Mouse (Mus musculus) T-cell, adult 66 days (primary cell): ENCODE measurements around the gene Tmed2. TPM values are rescaled to one million over a fixed set of nuclear protein-coding genes. Genes with fewer than 3 reads are reported as not detected.

Experiments
- total RNA-seq, 2 experiments: library from RNA; stranded (reverse); gene quantifications; 3 replicates in 1 of 2; 4 replicates in 1 of 2; pipeline ENCODE4 v1.2.4; 2023

Gene Tmed2
- total RNA-seq = 100 to 1,000 TPM; 137 to 156 TPM

DNA sequence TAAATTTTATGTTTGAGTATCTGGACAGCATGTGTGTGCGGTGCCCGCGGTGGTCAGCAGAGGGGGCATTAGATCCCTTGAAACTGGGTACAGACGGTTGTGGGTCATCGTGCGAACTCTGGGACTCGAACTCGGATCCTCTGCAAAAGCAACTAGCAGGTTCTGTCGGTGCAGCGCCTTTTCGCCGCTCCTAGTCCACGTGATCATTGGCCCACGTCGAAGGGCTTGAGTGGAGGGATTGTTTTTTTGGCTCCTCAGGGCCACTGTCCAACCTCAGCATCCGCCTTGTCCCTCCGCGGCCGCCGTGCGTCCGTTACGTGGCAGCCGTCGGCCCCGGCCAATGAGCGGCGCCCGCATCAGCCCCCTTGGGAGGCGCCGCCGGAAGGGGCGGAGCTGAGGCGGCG lies at the start of gene Tmed2:
Tmed2 (plus strand) TSS at position 313 of the 404 bp plus-strand sequence.

DNA sequence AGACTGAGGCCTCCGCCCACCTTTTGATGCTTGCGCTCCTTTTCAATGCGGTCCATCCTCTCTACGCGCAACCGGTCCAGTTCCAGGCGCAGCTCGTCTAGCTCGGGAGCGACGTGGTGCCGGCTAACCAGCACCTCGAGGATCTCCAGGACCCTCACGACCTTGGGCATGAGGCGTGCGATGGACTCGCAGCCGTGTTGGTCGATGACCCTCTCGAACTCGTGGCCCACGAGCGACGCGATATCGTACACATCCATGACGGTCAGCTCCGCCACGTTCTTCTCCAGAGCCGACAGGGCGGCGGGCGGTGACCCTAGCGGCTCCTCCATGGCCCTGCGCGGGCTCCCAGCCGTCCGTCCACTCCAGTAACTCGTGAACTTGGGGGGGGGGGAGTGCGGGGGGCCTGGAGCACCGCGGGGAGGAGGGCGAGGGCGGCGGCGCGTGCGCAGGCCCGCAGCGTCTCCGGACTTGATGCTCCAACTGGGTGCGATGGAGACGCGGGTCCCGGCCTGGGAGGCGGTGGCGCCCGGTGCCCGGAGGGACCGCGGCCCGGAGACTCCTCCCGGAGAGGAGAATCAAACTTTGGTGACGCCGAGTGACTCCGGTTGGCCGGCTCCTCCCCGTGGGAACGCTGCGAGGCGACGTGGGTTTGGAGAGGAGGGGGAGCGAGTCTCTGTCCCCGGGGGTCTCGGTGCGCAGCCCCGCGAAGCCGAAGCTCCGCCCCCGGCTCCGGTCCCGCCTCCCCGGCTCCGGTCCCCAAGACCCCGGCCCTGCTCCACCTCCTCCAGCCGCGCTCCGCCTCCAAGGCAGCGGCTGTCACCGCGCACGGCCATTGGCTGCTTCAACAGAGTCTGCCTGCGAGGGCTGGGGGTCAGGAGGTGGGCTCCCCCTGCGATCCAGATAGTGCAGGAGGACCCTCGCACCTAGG lies 9.6 kb upstream of the Tmed2 start, which contains the start of gene Rilpl1:
Rilpl1 (minus strand) TSS at position 737 of the 928 bp plus-strand sequence.

DNA sequence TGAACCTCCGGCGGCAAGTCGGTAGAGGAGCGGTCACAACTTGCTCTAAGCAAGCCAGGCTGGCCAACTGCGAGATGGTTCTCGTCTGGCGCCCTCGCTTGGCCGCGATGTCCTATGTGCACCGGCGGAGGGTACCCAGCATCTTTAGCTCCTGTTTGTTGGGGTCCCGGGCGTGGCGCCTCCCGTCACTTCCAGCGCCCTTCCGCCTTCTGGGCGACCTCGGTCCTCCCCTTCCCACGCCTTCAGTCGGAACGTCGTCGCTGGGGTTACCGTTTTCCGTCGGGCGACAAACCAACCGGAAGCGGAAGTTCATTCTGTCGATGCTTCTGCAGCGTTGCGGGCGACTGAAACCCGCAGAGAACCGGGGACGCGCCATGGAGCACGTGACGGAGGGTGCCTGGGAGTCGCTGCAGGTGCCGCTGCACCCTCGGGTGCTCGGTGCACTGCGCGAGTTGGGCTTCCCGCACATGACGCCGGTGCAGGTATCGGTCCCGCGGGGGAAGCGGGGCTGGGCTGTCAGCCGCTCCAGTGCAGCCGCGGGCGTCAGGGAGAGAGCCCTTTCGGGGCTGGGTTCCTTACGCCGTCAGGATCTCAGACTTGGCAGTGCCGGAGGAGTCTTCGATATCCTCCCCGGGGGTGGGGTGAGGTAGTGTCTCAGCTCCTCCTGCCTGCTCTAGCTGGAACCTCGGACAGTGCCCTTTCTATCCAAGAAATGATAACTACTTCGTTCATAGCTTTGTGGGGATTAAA lies 12.2 kb downstream of the Tmed2 start, which contains the start of gene Ddx55:
Ddx55 (plus strand) TSS at position 307 of the 750 bp plus-strand sequence.

DNA sequence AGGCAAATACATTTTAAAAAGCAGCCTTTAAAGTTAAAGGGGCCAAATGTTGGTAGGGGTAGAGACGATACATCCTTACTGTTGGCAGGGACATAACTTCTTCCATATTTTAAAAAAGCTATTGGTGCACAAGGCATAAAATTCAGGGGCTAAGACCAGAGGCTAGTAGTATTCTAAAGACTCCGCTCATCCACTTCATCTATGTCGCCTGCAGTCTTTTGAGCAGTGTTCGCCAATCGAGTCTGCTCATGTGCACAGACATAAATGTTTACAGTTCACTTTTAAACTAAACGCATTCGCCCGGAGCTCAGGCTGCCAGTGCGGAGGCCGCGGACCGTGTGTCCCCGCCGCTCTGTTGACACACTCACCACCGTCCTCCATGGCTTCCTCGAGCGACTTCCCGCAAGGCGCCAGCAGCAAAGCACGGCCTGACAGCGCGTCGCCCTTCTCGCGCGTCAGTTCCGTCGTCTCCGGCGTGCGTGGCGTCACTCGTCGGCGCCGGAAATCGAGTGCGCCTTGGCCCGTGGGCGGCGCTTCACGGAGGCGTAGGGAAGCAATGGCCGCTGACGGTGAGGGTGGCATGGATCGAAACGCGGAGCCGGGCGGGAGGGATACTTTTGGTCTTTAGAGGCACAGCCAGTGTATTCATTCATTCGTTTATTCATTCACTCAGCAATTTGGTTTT lies 38.3 kb downstream of the Tmed2 start, which contains the start of the genes Eif2b1 and Gtf2h3:
Eif2b1 (minus strand) TSS at position 499 of the 685 bp plus-strand sequence.
Gtf2h3 (plus strand) TSS at position 508 of the 685 bp plus-strand sequence.

Other genes starting within 250 kb of the Tmed2 start
- gene Mphosph9, start 212.7 kb upstream of the Tmed2 start, total RNA-seq = 10 to 100 TPM; 37.7 to 44.2 TPM
- 1 to 10 TPM; 5.7 to 8.0 TPM for gene 2810006K23Rik, start 212.6 kb upstream of the Tmed2 start, total RNA-seq
- 10 to 100 TPM; 76.8 to 78.6 TPM for gene Cdk2ap1, start 177.6 kb upstream of the Tmed2 start, total RNA-seq
- gene Sbno1, start 114.7 kb upstream of the Tmed2 start, total RNA-seq = 100 to 1,000 TPM; 171 to 184 TPM
- 10 to 100 TPM; 50.5 to 53.2 TPM for gene Kmt5a, start 100.8 kb upstream of the Tmed2 start, total RNA-seq
- 10 to 100 TPM; 23.9 to 29.5 TPM for gene Rilpl2, start 62.3 kb upstream of the Tmed2 start, total RNA-seq
- gene Snrnp35, start 57.6 kb upstream of the Tmed2 start, total RNA-seq = 10 to 100 TPM in 1 of 2 experiments, 1 to 10 TPM in 1; 8.4 to 11.6 TPM
- gene Rilpl1, start 9.3 kb upstream of the Tmed2 start, total RNA-seq = 1 to 10 TPM; 2.0 to 3.4 TPM
- 10 to 100 TPM; 43.0 to 44.5 TPM for gene Ddx55, start 12.2 kb downstream of the Tmed2 start, total RNA-seq
- gene Eif2b1, start 38.4 kb downstream of the Tmed2 start, total RNA-seq = 10 to 100 TPM; 32.0 to 34.5 TPM
- 10 to 100 TPM; 30.3 to 33.9 TPM for gene Gtf2h3, start 38.4 kb downstream of the Tmed2 start, total RNA-seq
- 10 to 100 TPM; 83.2 to 83.7 TPM for gene Atp6v0a2, start 87.9 kb downstream of the Tmed2 start, total RNA-seq
- gene Dnah10, start 184.4 kb downstream of the Tmed2 start, total RNA-seq = under 1 TPM; 0.12 to 0.47 TPM